Mouse (Mus musculus) stomach, embryonic 14.5 days (tissue): ENCODE measurements around the gene Hnrnpab. TPM values are rescaled to one million over a fixed set of nuclear protein-coding genes. Genes with fewer than 3 reads are reported as not detected.

Experiments used
- ATAC-seq: fragments of 200-750 bp; cut with Nextera tagmentation; 2 replicates; pipeline ENCODE4 v1.8.0; 2017; ENCODE audit warnings: low read depth, moderate TSS enrichment; ENCODE audit not compliant: insufficient number of reproducible peaks, insufficient read depth, low FRiP score
- H3K27ac ChIP-seq: fragments of 300-500 bp; sonication (generic); 2 replicates; pipeline ENCODE4 v1.5.1; 2014; ENCODE audit warnings: mild to moderate bottlenecking, low read length, moderate library complexity, mixed read lengths
- H3K27me3 ChIP-seq: fragments of 300-500 bp; sonication (generic); 2 replicates; pipeline ENCODE4 v1.6.1; 2014; ENCODE audit warnings: low read length, control low read depth, mixed read lengths; ENCODE audit not compliant: control insufficient read depth, insufficient read depth
- H3K36me3 ChIP-seq: fragments of 300-500 bp; sonication (generic); 2 replicates; pipeline ENCODE4 v1.6.1; 2014; ENCODE audit warnings: mild to moderate bottlenecking, control low read depth, low read length, moderate library complexity, mixed read lengths; ENCODE audit not compliant: control insufficient read depth, insufficient read depth
- H3K4me1 ChIP-seq: fragments of 300-500 bp; sonication (generic); 2 replicates; pipeline ENCODE4 v1.6.1; 2014; ENCODE audit warnings: low read length, control low read depth, mixed read lengths; ENCODE audit not compliant: control insufficient read depth, insufficient read depth
- H3K4me2 ChIP-seq: fragments of 300-500 bp; sonication (generic); replicated peaks from 2 replicates; pipeline ENCODE4 v1.6.1; 2014; ENCODE audit warnings: low read depth, low read length, control low read depth
- H3K4me3 ChIP-seq: fragments of 300-500 bp; sonication (generic); 2 replicates; pipeline ENCODE4 v1.5.1; 2014; ENCODE audit warnings: low read depth, low read length, control low read depth
- H3K9ac ChIP-seq: fragments of 300-500 bp; sonication (generic); replicated peaks from 2 replicates; pipeline ENCODE4 v1.6.1; 2014; ENCODE audit warnings: low read depth, mild to moderate bottlenecking, control low read depth, low read length, moderate library complexity, mixed read lengths
- H3K9me3 ChIP-seq: fragments of 300-500 bp; sonication (generic); 2 replicates; pipeline ENCODE4 v1.6.1; 2016; ENCODE audit warnings: low read depth, low read length, control low read depth; ENCODE audit not compliant: control insufficient read depth
- WGBS: fragments of 180-500 bp; shearing (Covaris S2); extraction: QIAGEN DNeasy Blood & Tissue Kit; methylation state at CpG from one replicate; pipeline ENCODE4 v1.1.7; 2014; 5-methylcytosine and 5-hydroxymethylcytosine counted together
- polyA plus RNA-seq: library from polyadenylated mRNA; unstranded; fragments of >200 nt; fragmentation: Nextera tagmentation; extraction: Ambion mirVana; gene quantifications from 2 replicates; pipeline ENCODE4 v1.2.1, GENCODE M21; 2014

The Hnrnpab gene
- polyA plus RNA-seq, 1 experiment from 2014 or later: 474 TPM

DNA sequence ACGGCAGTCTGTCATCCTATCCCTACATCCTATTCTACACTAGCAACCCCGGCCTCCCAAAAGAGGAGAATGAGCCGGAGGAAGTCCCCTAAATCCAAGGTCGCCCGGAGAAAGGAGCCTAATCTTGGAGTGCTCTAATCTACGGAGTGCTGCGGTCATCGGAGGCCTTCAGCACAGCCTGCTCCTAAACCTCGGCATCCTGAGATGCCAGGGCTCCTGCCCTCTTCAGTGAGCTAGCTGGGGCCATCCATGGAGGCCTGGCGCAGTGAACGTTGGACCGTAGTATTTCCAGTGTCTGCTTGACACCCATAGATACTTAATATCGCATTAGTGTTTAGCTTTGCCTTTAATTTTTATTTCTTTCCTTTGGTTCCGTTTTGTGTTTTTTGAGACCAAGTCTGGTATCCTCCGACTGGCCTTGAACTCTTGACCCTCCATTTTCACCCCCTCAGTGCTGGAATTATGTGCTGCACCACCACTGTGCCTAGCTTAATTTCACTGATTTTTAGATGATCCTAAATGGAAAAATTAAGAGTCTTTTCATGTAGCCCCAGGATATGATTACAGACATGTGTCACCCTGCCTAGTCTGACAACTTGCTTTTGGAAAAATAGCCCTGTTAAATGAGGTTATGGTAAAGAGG lies 570 bp upstream of the Hnrnpab start:
- Histone ChIP-seq H3K9ac (peak overlapping the region; percentile 78), H3K27ac (peak overlapping the region; percentile 95), H3K36me3 (peaks cover 34% of the 10 kb centered on the region), H3K9me3 (no peaks in the 10 kb centered on the region), H3K4me1 (peaks cover 23% of the 10 kb centered on the region), H3K4me3 (peak overlapping the region; percentile 97), H3K4me2 (peak overlapping the region; percentile 73), H3K27me3 (no peaks in the 10 kb centered on the region)
- WGBS: 10% methylated on average over 15 of the region's 15 CpGs
- peak; percentile 42 for ATAC-seq

DNA sequence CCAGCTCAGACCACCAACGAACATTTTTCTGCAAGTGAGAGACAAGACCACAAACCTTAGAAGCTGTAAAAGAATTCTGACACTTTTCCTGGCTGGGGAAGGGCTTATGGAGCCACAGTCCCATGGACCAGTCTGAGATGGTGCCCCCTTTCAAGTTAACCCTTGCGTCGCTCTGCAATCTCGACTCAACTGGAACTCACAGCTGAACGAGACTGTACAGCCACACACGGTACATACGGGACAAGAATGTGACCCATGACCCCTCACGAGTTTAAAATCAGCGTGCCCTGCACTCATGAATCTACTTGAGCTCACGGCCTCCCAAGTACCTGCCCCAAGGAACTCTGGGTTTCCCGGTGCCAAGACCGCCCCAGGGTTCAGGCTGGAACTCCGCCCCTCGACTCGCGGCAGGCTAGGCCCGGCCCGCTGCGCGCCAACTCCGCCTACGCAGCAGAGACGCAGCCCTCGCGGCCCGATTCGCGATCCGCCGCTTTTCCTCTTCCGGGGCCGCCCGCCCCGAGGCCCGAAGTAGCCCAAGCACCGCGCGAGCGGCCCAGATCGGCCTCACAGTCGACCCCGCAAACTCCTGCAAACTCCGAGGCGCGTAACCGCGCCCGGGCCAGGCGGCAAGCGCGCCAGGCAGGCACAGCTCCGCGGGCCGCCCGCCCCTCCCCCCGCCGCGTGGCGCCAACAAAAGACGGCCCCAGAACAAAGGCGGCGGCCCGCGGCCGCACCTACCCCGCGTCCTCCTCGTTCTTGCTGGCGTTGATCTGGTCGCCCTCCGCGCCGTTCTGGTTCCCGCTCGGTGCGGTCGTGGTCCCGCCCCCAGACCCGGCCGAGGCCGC lies 823 bp downstream of the Hnrnpab start:
- peak; percentile 82 for ATAC-seq
- no peaks in the 10 kb centered on the region for H3K27me3 ChIP-seq

DNA sequence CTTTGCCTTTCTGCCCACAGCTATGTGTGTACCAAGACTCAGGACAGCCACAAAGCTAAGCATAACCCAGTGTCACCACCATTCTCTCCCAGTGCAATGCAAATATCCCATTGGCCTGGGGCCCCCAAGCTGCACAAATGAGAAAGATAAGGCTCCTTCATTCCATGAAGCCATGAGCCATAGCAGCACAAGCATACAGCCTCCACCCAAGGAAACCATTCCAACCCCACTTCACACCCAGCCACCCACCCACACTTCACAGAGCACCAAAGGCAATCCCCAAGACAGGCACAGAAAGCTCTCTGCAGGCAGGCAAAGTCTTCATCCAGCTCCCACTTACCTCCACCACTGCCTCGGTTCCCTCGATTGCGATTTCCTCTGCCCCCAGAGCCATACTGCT lies 4.4 kb downstream of the Hnrnpab start:
- Histone ChIP-seq H3K4me2 (no peak overlapping the region), H3K27me3 (no peaks in the 10 kb centered on the region), H3K9me3 (no peaks in the 10 kb centered on the region), H3K36me3 (peaks cover 84% of the 10 kb centered on the region), H3K27ac (no peak overlapping the region), H3K4me1 (peaks cover 20% of the 10 kb centered on the region; the same call in 1 of the 2 replicates), H3K4me3 (no peak overlapping the region), H3K9ac (no peak overlapping the region)
- ATAC-seq: no peak
- 91% methylated on average over 3 of the region's 3 CpGs for WGBS

More for the DNA sequence above, 823 bp downstream of the Hnrnpab start:
- peak overlapping the region; percentile 95 for H3K27ac ChIP-seq
- under 1% methylated on average over 81 of the region's 81 CpGs for WGBS
- peaks cover 23% of the 10 kb centered on the region for H3K4me1 ChIP-seq
- H3K4me2 ChIP-seq: peak overlapping the region; percentile 61
- peak overlapping the region; percentile 100 for H3K9ac ChIP-seq
- peak overlapping the region; percentile 97 for H3K4me3 ChIP-seq
- H3K36me3 ChIP-seq: peaks cover 48% of the 10 kb centered on the region
- no peaks in the 10 kb centered on the region for H3K9me3 ChIP-seq

DNA sequence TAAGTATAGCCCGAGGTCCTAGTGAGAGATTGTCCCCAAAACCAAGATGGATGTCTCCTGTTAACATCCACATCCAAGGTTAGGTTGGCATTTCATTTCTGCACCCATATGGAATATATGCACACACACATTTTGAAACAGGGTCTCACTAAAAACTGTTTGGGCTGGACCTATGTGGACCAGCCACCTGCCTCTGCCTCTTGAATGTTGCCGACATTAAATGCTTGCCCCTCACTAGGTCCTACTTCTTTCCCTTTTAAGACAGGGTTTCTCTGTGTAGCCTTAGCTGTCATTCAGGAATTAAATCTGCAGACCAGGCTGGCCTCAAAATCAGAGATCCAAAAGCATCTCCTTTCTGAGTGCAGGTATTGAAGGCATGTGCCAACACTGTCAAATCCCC lies 9.1 kb downstream of the Hnrnpab start:
- WGBS: 70% methylated on average over 2 of the region's 2 CpGs
- no peaks in the 10 kb centered on the region for H3K9me3 ChIP-seq
- no peak overlapping the region for H3K9ac ChIP-seq
- H3K36me3 ChIP-seq: peaks cover 94% of the 10 kb centered on the region
- H3K4me2 ChIP-seq: no peak overlapping the region
- peaks cover 3% of the 10 kb centered on the region; the same call in 1 of the 2 replicates for H3K4me1 ChIP-seq
- no peak overlapping the region for H3K27ac ChIP-seq
- H3K27me3 ChIP-seq: no peaks in the 10 kb centered on the region
- no peak for ATAC-seq
- no peak overlapping the region for H3K4me3 ChIP-seq

DNA sequence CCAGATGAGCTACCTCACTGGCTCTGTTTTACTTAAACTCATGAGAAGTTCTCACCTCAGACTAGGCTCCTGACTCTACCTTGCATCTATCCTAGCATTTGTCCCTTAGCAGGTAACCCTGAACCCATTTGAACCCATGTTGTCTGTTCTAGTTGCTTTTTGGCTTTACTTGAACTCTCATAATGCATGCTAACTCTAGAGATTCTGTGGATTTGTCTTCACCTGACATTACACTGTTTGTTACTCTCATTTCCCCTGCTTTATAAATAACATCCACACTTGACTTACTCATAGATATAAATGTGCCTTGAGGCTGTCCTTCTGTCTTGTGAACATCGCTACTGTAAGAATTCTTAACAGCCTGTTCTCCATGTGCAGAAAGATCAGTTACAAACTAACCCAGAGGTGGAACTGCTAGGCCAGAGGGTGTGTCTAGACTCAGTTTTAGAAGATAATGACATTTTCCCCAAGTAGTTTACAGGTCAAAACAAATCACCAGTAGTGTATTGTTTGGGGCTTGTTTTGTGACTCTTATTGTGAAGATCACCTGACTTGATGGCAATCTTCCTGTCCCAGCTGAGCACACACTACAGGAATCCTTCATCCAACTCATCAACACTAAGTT lies 11.1 kb downstream of the Hnrnpab start:
- no peaks in the 10 kb centered on the region for H3K4me1 ChIP-seq
- H3K36me3 ChIP-seq: peaks cover 88% of the 10 kb centered on the region
- no peak for ATAC-seq

DNA sequence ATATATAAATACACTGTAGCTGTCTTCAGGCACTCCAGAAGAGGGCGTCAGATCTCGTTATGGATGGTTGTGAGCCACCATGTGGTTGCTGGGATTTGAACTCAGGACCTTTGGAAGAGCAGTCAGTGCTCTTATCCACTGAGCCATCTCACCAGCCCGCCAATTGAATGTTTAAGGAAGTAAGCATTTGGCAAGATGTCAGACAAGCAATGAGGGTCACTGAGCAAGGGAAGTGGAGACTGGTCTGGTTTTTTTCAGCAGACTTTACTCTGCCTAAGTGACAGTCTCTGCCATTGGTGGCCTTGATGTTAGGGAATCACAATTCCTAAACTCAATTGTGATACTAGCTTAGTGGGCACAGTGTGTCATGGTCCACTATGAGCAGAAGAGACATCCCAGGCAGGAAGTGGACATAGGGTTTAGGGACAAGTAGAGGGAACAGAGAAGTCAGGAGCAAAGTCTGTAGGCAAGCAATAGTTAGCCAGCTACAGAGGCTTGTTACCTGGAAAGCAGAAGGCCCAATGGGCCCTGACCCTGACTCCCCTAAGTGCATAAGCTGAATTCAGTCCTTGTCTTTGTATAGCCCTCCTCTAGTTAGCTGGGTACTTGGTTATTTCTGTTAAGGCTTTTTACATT lies 11.8 kb downstream of the Hnrnpab start:
- ATAC-seq: no peak
- Histone ChIP-seq H3K9me3 (no peaks in the 10 kb centered on the region), H3K27me3 (no peaks in the 10 kb centered on the region), H3K4me2 (no peak overlapping the region), H3K4me1 (no peaks in the 10 kb centered on the region), H3K27ac (no peak overlapping the region), H3K9ac (no peak overlapping the region), H3K36me3 (peaks cover 83% of the 10 kb centered on the region), H3K4me3 (no peak overlapping the region)
- WGBS: 66% methylated on average over 3 of the region's 3 CpGs

More for the DNA sequence above, 11.1 kb downstream of the Hnrnpab start:
- H3K27ac ChIP-seq: no peak overlapping the region
- no peaks in the 10 kb centered on the region for H3K27me3 ChIP-seq
- H3K4me2 ChIP-seq: no peak overlapping the region
- H3K4me3 ChIP-seq: no peak overlapping the region
- no peak overlapping the region for H3K9ac ChIP-seq
- WGBS: 90% methylated on average over 1 of the region's 1 CpGs
- H3K9me3 ChIP-seq: no peaks in the 10 kb centered on the region

DNA sequence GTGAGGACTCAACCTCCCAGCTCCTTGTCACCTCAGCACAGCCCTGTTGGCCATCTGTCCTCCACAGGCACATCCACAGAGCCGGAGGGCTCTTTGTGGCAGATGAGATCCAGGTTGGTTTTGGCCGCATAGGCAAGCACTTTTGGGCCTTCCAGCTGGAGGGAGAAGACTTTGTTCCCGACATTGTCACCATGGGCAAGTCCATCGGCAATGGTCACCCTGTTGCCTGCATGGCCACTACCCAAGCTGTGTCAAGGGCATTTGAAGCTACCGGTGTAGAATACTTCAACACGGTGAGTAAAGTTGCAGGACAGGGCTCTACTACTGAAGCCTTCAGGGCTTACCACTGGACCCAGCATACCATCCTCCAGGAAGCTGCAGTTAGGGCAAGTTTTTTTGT lies 12.8 kb downstream of the Hnrnpab start:
- H3K27me3 ChIP-seq: no peaks in the 10 kb centered on the region
- no peak overlapping the region for H3K9ac ChIP-seq
- H3K27ac ChIP-seq: no peak overlapping the region
- no peaks in the 10 kb centered on the region; the same call in 1 of the 2 replicates for H3K9me3 ChIP-seq
- no peak for ATAC-seq
- no peaks in the 10 kb centered on the region for H3K4me1 ChIP-seq
- H3K4me2 ChIP-seq: no peak overlapping the region
- H3K36me3 ChIP-seq: peaks cover 76% of the 10 kb centered on the region
- H3K4me3 ChIP-seq: no peak overlapping the region
- 90% methylated on average over 6 of the region's 6 CpGs for WGBS

DNA sequence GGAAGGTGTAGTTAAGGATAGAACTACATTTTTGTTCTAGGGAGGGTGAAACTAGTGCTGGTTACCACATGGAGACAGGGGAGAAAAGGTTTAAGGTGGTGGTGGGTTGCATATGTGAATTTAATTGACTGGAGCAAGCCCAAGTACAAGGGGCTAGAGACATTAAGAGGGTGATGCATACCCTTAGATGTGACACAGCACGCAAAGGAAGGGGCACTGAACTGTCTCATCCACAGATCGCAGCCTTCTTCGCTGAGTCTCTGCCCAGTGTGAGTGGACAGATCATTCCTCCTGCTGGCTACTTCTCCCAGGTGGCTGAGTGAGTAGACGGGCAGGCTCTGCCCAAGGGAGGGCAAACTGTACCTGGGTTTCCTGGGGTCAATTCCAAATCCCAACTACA lies 13.3 kb downstream of the Hnrnpab start:
- Histone ChIP-seq H3K4me1 (no peaks in the 10 kb centered on the region), H3K4me2 (no peak overlapping the region), H3K27ac (no peak overlapping the region), H3K4me3 (no peak overlapping the region), H3K9me3 (no peaks in the 10 kb centered on the region; the same call in 1 of the 2 replicates), H3K9ac (no peak overlapping the region), H3K27me3 (no peaks in the 10 kb centered on the region), H3K36me3 (peaks cover 73% of the 10 kb centered on the region)
- no peak for ATAC-seq
- WGBS: 85% methylated on average over 4 of the region's 4 CpGs
